Mouse (Mus musculus): ENCODE measurements around the gene Srrm4. TPM values are rescaled to one million over a fixed set of nuclear protein-coding genes. Genes with fewer than 3 reads are reported as not detected.

Gene Srrm4
- polyA plus RNA-seq, 1 experiment from 2014 or later: 0.47 TPM

DNA sequence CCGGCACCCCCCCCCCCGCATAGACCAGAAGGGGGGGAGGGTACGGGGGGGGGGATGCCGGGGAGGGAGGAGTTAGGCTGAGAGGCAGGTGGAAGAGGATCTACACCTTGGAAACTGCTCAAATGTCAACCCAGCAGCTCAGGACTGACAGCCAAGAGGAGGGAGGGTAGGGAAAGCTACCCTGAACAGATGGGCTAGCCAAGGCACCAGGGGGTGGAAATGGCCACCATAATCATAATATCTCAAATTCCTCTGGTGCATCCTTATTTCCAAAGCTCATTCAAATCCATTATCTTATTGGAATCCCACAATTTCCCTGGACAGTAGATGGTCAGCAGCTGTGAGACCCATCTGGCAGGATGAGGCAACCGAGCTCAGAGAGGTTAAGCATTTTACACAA, 19.7 kb downstream of the Srrm4 start:
- 36% methylated on average over 1 of the region's 5 CpGs for WGBS (ENCODE audit: insufficient replicate concordance)
- no peak for ATAC-seq (ENCODE audit: low read depth)
- Histone ChIP-seq H3K36me3 (ENCODE audit: control insufficient read depth, insufficient read depth) (no peaks in the 10 kb centered on the region), H3K4me1 (ENCODE audit: control insufficient read depth, low read depth, low read length) (no peaks in the 10 kb centered on the region), H3K27ac (ENCODE audit: low read length) (no peak overlapping the region), H3K9me3 (replicated peaks; ENCODE audit: control insufficient read depth, low read length) (no peaks in the 10 kb centered on the region; the same call in 1 of the 2 replicates), H3K9ac (ENCODE audit: low read depth, low read length) (no peak overlapping the region), H3K27me3 (ENCODE audit: control insufficient read depth, insufficient read depth, low read depth, low read length) (no peaks in the 10 kb centered on the region), H3K4me2 (ENCODE audit: low read depth, low read length) (no peak overlapping the region), H3K4me3 (ENCODE audit: low read depth, low read length) (no peak overlapping the region)

DNA sequence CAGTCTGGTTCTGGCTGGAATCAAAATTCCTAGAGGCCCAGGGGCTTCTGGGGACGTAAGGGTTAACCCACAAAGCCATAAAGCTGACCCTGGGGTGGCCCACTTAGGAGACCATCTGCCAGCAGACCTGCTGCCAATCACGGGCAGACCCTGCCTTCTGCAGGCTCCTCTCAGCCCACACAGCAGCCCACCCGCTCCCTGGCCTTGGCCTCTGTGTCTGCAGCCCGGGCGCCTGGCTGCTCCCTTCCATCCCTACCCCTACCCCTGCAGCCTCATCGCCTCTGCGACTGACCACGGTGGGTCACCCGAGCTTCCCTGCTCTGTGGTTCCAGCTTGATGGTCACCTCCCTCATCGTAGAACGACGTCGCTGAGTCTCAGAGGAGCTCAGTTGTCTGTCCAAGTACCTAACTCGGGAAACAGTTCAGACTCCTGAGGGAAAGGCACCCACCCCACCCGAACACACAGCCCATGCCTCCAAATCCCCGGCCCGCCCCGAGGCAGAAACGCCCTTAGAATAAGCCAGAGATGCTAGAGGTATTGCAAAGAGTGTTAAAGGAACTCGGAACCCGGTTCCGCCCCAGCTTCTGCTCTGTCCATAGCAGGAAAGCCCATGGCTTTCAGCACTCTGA, 20.3 kb downstream of the Srrm4 start:
- no peak for ATAC-seq (ENCODE audit: low read depth)
- H3K4me1 ChIP-seq (ENCODE audit: control insufficient read depth, low read depth, low read length): no peaks in the 10 kb centered on the region
- no peaks in the 10 kb centered on the region; the same call in 1 of the 2 replicates for H3K9me3 ChIP-seq (replicated peaks; ENCODE audit: control insufficient read depth, low read length)
- 17% methylated on average over 22 of the region's 22 CpGs for WGBS (ENCODE audit: insufficient replicate concordance)
- H3K9ac ChIP-seq (ENCODE audit: low read depth, low read length): no peak overlapping the region
- no peaks in the 10 kb centered on the region for H3K36me3 ChIP-seq (ENCODE audit: control insufficient read depth, insufficient read depth)
- H3K27me3 ChIP-seq (ENCODE audit: control insufficient read depth, insufficient read depth, low read depth, low read length): no peaks in the 10 kb centered on the region
- H3K4me2 ChIP-seq (ENCODE audit: low read depth, low read length): no peak overlapping the region
- no peak overlapping the region for H3K27ac ChIP-seq (ENCODE audit: low read length)
- no peak overlapping the region for H3K4me3 ChIP-seq (ENCODE audit: low read depth, low read length)

DNA sequence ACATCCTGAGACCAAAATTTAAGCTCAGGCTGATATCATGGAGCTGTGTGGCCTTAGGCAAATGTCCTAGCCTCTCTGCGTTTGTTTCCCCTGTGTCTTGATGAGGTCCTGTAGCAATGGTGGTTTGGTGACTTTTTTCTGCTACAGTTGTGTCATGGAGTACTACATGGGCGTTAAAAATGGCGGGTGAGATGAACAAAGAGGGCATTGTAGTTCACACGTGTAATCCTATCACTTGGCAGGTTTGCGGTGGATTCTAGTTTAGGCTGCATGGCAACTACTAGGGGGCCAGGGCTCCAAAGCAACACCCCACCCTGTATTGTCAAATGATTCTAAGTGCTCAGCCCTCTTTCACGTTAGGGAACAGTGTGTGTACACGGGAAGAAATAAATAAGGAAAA, 21.1 kb downstream of the Srrm4 start:
- no peaks in the 10 kb centered on the region; the same call in 1 of the 2 replicates for H3K9me3 ChIP-seq (replicated peaks; ENCODE audit: control insufficient read depth, low read length)
- no peaks in the 10 kb centered on the region for H3K4me1 ChIP-seq (ENCODE audit: control insufficient read depth, low read depth, low read length)
- H3K27ac ChIP-seq (ENCODE audit: low read length): no peak overlapping the region
- H3K9ac ChIP-seq (ENCODE audit: low read depth, low read length): no peak overlapping the region
- no peak overlapping the region for H3K4me2 ChIP-seq (ENCODE audit: low read depth, low read length)
- no peaks in the 10 kb centered on the region for H3K36me3 ChIP-seq (ENCODE audit: control insufficient read depth, insufficient read depth)
- 54% methylated on average over 7 of the region's 7 CpGs for WGBS (ENCODE audit: insufficient replicate concordance)
- H3K27me3 ChIP-seq (ENCODE audit: control insufficient read depth, insufficient read depth, low read depth, low read length): no peaks in the 10 kb centered on the region
- ATAC-seq (ENCODE audit: low read depth): no peak
- H3K4me3 ChIP-seq (ENCODE audit: low read depth, low read length): no peak overlapping the region

DNA sequence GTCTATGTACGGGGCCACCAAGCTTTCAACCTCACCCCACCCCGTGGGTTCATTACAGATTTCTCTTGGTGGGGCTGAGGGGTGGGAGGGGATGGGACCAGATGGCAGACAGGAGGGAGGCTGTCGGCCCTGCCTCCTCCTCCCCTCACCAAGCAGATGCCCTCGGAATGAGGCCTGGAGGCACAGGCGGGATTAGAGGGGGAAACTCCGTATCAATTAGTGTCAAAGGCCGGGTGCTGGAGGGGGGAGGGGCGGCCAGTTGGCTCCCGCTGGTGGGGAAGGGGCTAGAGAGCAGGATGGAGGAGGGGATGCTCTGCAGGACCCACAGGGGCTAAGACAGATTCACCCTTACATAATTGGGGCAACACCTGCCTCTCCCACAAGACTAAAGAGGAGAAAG, 22.0 kb downstream of the Srrm4 start:
- H3K4me1 ChIP-seq (ENCODE audit: control insufficient read depth, low read depth, low read length): no peaks in the 10 kb centered on the region
- H3K36me3 ChIP-seq (ENCODE audit: control insufficient read depth, insufficient read depth): no peaks in the 10 kb centered on the region
- no peak overlapping the region for H3K4me3 ChIP-seq (ENCODE audit: low read depth, low read length)
- no peak overlapping the region for H3K4me2 ChIP-seq (ENCODE audit: low read depth, low read length)
- ATAC-seq (ENCODE audit: low read depth): no peak
- no peak overlapping the region for H3K9ac ChIP-seq (ENCODE audit: low read depth, low read length)
- no peaks in the 10 kb centered on the region; the same call in 1 of the 2 replicates for H3K9me3 ChIP-seq (replicated peaks; ENCODE audit: control insufficient read depth, low read length)
- no peak overlapping the region for H3K27ac ChIP-seq (ENCODE audit: low read length)
- 4% methylated on average over 9 of the region's 9 CpGs for WGBS (ENCODE audit: insufficient replicate concordance)
- no peaks in the 10 kb centered on the region for H3K27me3 ChIP-seq (ENCODE audit: control insufficient read depth, insufficient read depth, low read depth, low read length)

DNA sequence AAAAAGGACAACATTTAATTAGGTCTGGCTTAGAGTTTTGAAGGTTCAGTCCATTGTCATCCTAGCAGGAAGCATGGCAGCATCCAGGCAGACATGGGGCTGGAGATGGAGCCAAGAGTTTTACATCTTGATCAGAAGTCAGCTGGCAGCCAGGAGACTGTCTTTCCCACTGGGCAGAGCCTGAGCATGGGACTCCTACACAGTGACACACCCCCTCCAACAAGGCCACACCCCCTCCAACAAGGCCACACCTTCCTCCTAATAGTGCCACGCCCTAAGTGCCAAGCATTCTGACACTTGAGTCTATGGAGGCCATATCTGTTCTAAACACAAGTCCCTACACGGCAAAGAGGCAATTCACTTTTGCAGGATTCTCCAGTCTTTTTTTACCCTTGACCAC, 23.6 kb downstream of the Srrm4 start:
- H3K36me3 ChIP-seq (ENCODE audit: control insufficient read depth, insufficient read depth): no peaks in the 10 kb centered on the region

DNA sequence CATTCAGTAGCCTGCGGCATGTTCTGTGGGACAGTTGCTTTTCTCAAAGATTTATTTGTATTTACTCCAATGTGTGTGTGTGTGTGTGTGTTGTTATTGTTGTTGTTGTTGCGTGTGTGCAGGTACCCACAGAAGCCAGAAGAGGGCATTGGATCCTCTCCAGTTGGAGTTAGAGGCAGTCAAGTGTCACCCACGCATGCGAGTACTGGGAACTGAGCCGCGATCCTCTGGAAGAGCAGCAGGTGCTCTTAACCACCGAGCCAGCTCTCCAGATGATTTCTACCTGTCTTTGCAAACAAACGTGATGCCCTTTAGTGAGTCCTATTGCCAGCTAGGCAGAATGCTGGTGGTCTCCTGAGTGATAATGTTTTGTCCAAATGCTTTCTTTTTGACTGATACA, 24.3 kb downstream of the Srrm4 start:
- H3K4me2 ChIP-seq (ENCODE audit: low read depth, low read length): no peak overlapping the region
- no peaks in the 10 kb centered on the region for H3K36me3 ChIP-seq (ENCODE audit: control insufficient read depth, insufficient read depth)
- no peak overlapping the region for H3K9ac ChIP-seq (ENCODE audit: low read depth, low read length)
- ATAC-seq (ENCODE audit: low read depth): no peak
- H3K27me3 ChIP-seq (ENCODE audit: control insufficient read depth, insufficient read depth, low read depth, low read length): no peaks in the 10 kb centered on the region
- no peaks in the 10 kb centered on the region; the same call in none of the 2 replicates for H3K9me3 ChIP-seq (replicated peaks; ENCODE audit: control insufficient read depth, low read length)
- WGBS (ENCODE audit: insufficient replicate concordance): 71% methylated on average over 8 of the region's 8 CpGs
- H3K27ac ChIP-seq (ENCODE audit: low read length): no peak overlapping the region
- H3K4me3 ChIP-seq (ENCODE audit: low read depth, low read length): no peak overlapping the region
- no peaks in the 10 kb centered on the region for H3K4me1 ChIP-seq (ENCODE audit: control insufficient read depth, low read depth, low read length)

More for the DNA sequence above, 23.6 kb downstream of the Srrm4 start:
- WGBS (ENCODE audit: insufficient replicate concordance): 52% methylated on average over 2 of the region's 2 CpGs
- Histone ChIP-seq H3K9ac (ENCODE audit: low read depth, low read length) (no peak overlapping the region), H3K4me3 (ENCODE audit: low read depth, low read length) (no peak overlapping the region), H3K4me1 (ENCODE audit: control insufficient read depth, low read depth, low read length) (no peaks in the 10 kb centered on the region), H3K9me3 (replicated peaks; ENCODE audit: control insufficient read depth, low read length) (no peaks in the 10 kb centered on the region; the same call in none of the 2 replicates), H3K4me2 (ENCODE audit: low read depth, low read length) (no peak overlapping the region), H3K27me3 (ENCODE audit: control insufficient read depth, insufficient read depth, low read depth, low read length) (no peaks in the 10 kb centered on the region), H3K27ac (ENCODE audit: low read length) (no peak overlapping the region)
- no peak for ATAC-seq (ENCODE audit: low read depth)

DNA sequence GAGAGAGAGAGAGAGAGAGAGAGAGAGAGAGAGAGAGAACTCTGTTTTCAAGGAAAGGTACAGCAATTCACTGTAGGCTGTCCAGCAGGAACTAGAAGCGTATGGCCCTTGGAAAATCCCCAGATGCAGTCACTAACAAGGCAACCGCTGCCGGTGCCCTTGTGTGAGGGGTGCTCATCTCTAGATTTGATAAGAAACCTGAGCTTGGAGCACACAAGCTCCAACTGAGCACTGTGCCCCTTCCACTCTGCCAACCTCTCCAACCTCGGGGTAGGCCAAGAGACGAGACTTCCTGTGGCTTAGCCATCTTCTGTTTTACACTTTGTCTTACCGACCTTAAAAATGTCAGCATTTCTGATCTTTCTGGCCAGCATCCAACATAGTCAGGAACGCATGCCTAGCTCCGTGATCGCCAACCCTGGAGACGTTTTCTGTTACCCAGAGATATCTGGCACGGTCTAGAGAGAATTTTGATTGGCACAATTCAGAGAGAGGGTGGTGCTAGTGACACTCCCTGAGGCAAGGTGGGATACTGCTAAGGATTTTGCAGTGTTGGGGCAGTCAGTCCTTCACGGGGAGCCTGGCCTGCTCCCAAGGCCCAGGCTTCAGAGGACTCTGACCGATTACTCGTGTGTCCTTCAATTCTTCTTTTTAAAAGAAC, 25.1 kb downstream of the Srrm4 start:
- 66% methylated on average over 14 of the region's 14 CpGs for WGBS (ENCODE audit: insufficient replicate concordance)
- H3K9me3 ChIP-seq (replicated peaks; ENCODE audit: control insufficient read depth, low read length): no peaks in the 10 kb centered on the region; the same call in 1 of the 2 replicates
- H3K27me3 ChIP-seq (ENCODE audit: control insufficient read depth, insufficient read depth, low read depth, low read length): no peaks in the 10 kb centered on the region
- H3K27ac ChIP-seq (ENCODE audit: low read length): no peak overlapping the region
- no peaks in the 10 kb centered on the region for H3K36me3 ChIP-seq (ENCODE audit: control insufficient read depth, insufficient read depth)
- no peaks in the 10 kb centered on the region for H3K4me1 ChIP-seq (ENCODE audit: control insufficient read depth, low read depth, low read length)
- no peak overlapping the region for H3K4me3 ChIP-seq (ENCODE audit: low read depth, low read length)
- no peak overlapping the region for H3K9ac ChIP-seq (ENCODE audit: low read depth, low read length)
- no peak overlapping the region for H3K4me2 ChIP-seq (ENCODE audit: low read depth, low read length)
- ATAC-seq (ENCODE audit: low read depth): no peak

DNA sequence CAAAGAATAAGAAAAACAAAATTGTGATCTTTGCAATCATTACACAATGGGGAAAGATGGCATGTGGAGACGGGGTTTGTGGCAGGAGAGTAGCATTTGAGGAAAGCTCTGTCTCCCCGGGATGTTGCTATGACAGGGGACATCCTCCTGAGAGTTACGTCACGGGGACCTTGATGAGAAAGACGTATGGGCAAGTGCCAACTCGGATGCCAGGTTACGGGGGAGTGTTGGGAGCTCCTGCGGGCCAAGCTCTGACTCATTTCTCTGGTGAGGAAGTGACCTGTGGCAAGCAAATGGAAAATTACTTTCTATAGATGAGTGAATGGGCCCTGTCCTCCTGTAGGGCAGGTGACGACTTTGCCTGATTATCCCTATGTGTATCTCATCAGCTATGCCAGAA, 26.0 kb downstream of the Srrm4 start:
- Histone ChIP-seq H3K4me2 (ENCODE audit: low read depth, low read length) (no peak overlapping the region), H3K4me3 (ENCODE audit: low read depth, low read length) (no peak overlapping the region), H3K9me3 (replicated peaks; ENCODE audit: control insufficient read depth, low read length) (no peaks in the 10 kb centered on the region; the same call in 1 of the 2 replicates), H3K36me3 (ENCODE audit: control insufficient read depth, insufficient read depth) (no peaks in the 10 kb centered on the region), H3K9ac (ENCODE audit: low read depth, low read length) (no peak overlapping the region), H3K27ac (ENCODE audit: low read length) (no peak overlapping the region), H3K4me1 (ENCODE audit: control insufficient read depth, low read depth, low read length) (no peaks in the 10 kb centered on the region), H3K27me3 (ENCODE audit: control insufficient read depth, insufficient read depth, low read depth, low read length) (no peaks in the 10 kb centered on the region)
- 65% methylated on average over 9 of the region's 9 CpGs for WGBS (ENCODE audit: insufficient replicate concordance)
- ATAC-seq (ENCODE audit: low read depth): no peak

DNA sequence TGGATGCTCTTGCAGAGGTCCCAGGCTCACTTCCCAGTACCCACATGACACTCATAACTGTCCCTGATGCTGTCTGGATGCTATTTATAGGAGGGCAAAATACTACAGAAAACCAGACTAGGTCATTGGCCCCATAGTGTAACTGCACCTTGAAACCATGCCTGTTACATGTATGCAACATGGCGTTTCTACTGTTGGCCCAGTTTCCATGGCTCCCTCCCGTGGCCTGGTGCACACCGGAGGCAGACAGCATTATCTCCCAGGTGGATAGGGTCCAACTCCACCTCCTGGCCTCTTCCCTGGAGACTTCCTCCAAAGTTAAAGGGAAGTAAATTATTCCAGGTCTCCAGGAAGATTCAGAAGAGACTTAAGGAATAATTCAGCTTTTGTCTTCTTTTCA, 27.2 kb downstream of the Srrm4 start:
- H3K4me1 ChIP-seq (ENCODE audit: control insufficient read depth, low read depth, low read length): no peaks in the 10 kb centered on the region

More for the DNA sequence above, 27.2 kb downstream of the Srrm4 start:
- Histone ChIP-seq H3K4me2 (ENCODE audit: low read depth, low read length) (no peak overlapping the region), H3K27me3 (ENCODE audit: control insufficient read depth, insufficient read depth, low read depth, low read length) (no peaks in the 10 kb centered on the region), H3K9ac (ENCODE audit: low read depth, low read length) (no peak overlapping the region), H3K27ac (ENCODE audit: low read length) (no peak overlapping the region), H3K36me3 (ENCODE audit: control insufficient read depth, insufficient read depth) (no peaks in the 10 kb centered on the region), H3K9me3 (replicated peaks; ENCODE audit: control insufficient read depth, low read length) (no peaks in the 10 kb centered on the region; the same call in 1 of the 2 replicates), H3K4me3 (ENCODE audit: low read depth, low read length) (no peak overlapping the region)
- WGBS (ENCODE audit: insufficient replicate concordance): 58% methylated on average over 3 of the region's 3 CpGs
- no peak for ATAC-seq (ENCODE audit: low read depth)

Measured in liver, embryonic 16.5 days (tissue).